Mouse (Mus musculus): ENCODE measurements around the gene Sh2d6. TPM values are rescaled to one million over a fixed set of nuclear protein-coding genes. Genes with fewer than 3 reads are reported as not detected.

Gene Sh2d6
- not detected for polyA plus RNA-seq (2014; fragmentation: Illumina TruSeq; extraction: RNeasy Lipid Tissue Mini Kit (QIAGEN cat#74804); ENCODE audit: low read depth, low replicate concordance)

DNA sequence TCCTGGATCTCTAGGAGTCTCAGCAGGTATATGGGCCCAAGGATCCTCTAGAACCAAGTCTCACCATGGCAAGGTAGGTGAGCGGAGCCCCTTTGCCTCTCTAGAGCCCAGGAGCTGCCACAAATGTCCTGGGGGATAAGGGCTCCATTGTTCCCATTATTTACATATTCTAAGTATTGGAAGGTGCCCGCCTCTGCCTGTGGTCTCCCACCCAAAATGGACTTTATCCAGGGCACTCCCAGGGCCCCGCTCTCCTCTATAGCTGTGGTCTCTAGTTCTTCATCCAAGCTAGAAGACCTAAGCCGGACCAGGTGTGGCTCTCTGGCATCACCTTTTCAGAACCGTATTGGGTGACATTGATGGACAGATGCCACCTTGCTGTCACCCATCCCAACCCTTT lies at the start of gene Sh2d6:
Gene Sh2d6 (minus strand): TSS at position 101 of the 400 bp plus-strand sequence.

DNA sequence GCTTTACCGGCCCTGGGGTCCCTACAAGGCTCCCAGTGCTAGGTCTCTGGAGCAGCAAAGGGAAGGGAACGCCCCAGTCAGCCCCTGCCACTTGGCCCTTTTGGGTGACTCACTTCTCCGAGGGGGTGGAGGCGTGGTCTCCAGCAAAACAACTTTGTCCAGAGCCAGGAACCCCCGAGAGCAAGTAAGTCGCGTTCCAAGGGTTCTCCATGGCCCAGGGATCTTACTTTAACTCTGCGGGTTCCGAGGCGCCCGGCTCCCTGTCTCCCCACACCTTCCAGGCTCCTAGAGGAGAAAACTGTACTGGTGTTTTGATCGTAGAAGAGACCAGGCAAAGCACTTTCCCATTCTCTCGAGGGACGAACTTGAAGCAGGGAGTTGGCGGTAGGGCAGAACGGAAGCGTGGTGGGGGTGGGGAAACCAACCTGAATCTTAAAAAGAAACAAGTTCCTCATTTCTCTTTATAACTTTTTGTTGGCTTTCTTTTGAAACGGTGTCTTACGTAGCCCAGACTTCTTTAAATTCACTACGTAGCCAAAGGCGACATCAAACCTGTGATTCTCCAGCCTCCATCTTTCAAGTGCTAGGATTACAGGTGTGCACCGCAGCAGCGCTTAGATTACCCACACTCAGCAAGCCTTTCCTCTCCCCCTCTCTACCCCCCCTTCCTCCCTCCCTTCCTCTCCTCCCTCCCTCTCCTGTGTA lies 22.9 kb upstream of the Sh2d6 start, which contains the start of gene Capg:
Gene Capg (plus strand): TSS at position 109 of the 705 bp plus-strand sequence.

Other genes starting within 250 kb of the Sh2d6 start
- not detected for gene Sftpb, start 217.1 kb downstream of the Sh2d6 start, polyA plus RNA-seq (2014; fragmentation: Illumina TruSeq; extraction: RNeasy Lipid Tissue Mini Kit (QIAGEN cat#74804); ENCODE audit: low read depth, low replicate concordance)
- 15.8 TPM for gene Usp39, start 176.5 kb downstream of the Sh2d6 start, polyA plus RNA-seq (2014; fragmentation: Illumina TruSeq; extraction: RNeasy Lipid Tissue Mini Kit (QIAGEN cat#74804); ENCODE audit: low read depth, low replicate concordance)
- 13.1 TPM for gene 0610030E20Rik, start 174.4 kb downstream of the Sh2d6 start, polyA plus RNA-seq (2014; fragmentation: Illumina TruSeq; extraction: RNeasy Lipid Tissue Mini Kit (QIAGEN cat#74804); ENCODE audit: low read depth, low replicate concordance)
- gene Tmem150a, start 166.3 kb downstream of the Sh2d6 start, polyA plus RNA-seq (2014; fragmentation: Illumina TruSeq; extraction: RNeasy Lipid Tissue Mini Kit (QIAGEN cat#74804); ENCODE audit: low read depth, low replicate concordance) = 40.1 TPM
- 71.2 TPM for gene Rnf181, start 154.8 kb downstream of the Sh2d6 start, polyA plus RNA-seq (2014; fragmentation: Illumina TruSeq; extraction: RNeasy Lipid Tissue Mini Kit (QIAGEN cat#74804); ENCODE audit: low read depth, low replicate concordance)
- gene Vamp5, start 141.2 kb downstream of the Sh2d6 start, polyA plus RNA-seq (2014; fragmentation: Illumina TruSeq; extraction: RNeasy Lipid Tissue Mini Kit (QIAGEN cat#74804); ENCODE audit: low read depth, low replicate concordance) = 93.9 TPM
- 110 TPM for gene Vamp8, start 131.0 kb downstream of the Sh2d6 start, polyA plus RNA-seq (2014; fragmentation: Illumina TruSeq; extraction: RNeasy Lipid Tissue Mini Kit (QIAGEN cat#74804); ENCODE audit: low read depth, low replicate concordance)
- 23.4 TPM for gene Ggcx, start 107.4 kb downstream of the Sh2d6 start, polyA plus RNA-seq (2014; fragmentation: Illumina TruSeq; extraction: RNeasy Lipid Tissue Mini Kit (QIAGEN cat#74804); ENCODE audit: low read depth, low replicate concordance)
- 213 TPM for gene Mat2a, start 82.1 kb downstream of the Sh2d6 start, polyA plus RNA-seq (2014; fragmentation: Illumina TruSeq; extraction: RNeasy Lipid Tissue Mini Kit (QIAGEN cat#74804); ENCODE audit: low read depth, low replicate concordance)
- 18.2 TPM for gene Capg, start 22.7 kb upstream of the Sh2d6 start, polyA plus RNA-seq (2014; fragmentation: Illumina TruSeq; extraction: RNeasy Lipid Tissue Mini Kit (QIAGEN cat#74804); ENCODE audit: low read depth, low replicate concordance)
- 23.2 TPM for gene Elmod3, start 76.7 kb upstream of the Sh2d6 start, polyA plus RNA-seq (2014; fragmentation: Illumina TruSeq; extraction: RNeasy Lipid Tissue Mini Kit (QIAGEN cat#74804); ENCODE audit: low read depth, low replicate concordance)
- gene Retsat, start 76.8 kb upstream of the Sh2d6 start, polyA plus RNA-seq (2014; fragmentation: Illumina TruSeq; extraction: RNeasy Lipid Tissue Mini Kit (QIAGEN cat#74804); ENCODE audit: low read depth, low replicate concordance) = 61.5 TPM
- gene Tgoln1, start 95.3 kb upstream of the Sh2d6 start, polyA plus RNA-seq (2014; fragmentation: Illumina TruSeq; extraction: RNeasy Lipid Tissue Mini Kit (QIAGEN cat#74804); ENCODE audit: low read depth, low replicate concordance) = 62.4 TPM